Mouse (Mus musculus) midbrain, embryonic 10.5 days (tissue): ENCODE data around the gene Mmgt2. TPM values are rescaled to one million over a fixed set of nuclear protein-coding genes. Genes with fewer than 3 reads are reported as not detected.

Experiments
- DNase-seq: peaks from one replicate; pipeline ENCODE4 v3.0.0-alpha.2; 2017; ENCODE audit warnings: low spot score
- H3K27ac ChIP-seq: fragments of 300-500 bp; sonication (generic); replicated peaks from 2 replicates; pipeline ENCODE4 v1.5.1; 2016; ENCODE audit warnings: mild to moderate bottlenecking
- H3K27me3 ChIP-seq: fragments of 300-500 bp; sonication (generic); 2 replicates; pipeline ENCODE4 v1.6.1; 2016; ENCODE audit warnings: low read depth, mild to moderate bottlenecking; ENCODE audit not compliant: poor library complexity, severe bottlenecking
- H3K36me3 ChIP-seq: fragments of 300-500 bp; sonication (generic); 2 replicates; pipeline ENCODE4 v1.6.1; 2016; ENCODE audit warnings: mild to moderate bottlenecking, moderate library complexity
- H3K4me1 ChIP-seq: fragments of 300-500 bp; sonication (generic); 2 replicates; pipeline ENCODE4 v1.6.1; 2016
- H3K4me3 ChIP-seq: fragments of 300-500 bp; sonication (generic); 2 replicates; pipeline ENCODE4 v1.5.1; 2016; ENCODE audit warnings: mild to moderate bottlenecking, moderate library complexity
- H3K9me3 ChIP-seq: fragments of 300-500 bp; sonication (generic); replicated peaks from 2 replicates; pipeline ENCODE4 v1.6.1; 2016; ENCODE audit warnings: mild to moderate bottlenecking
- WGBS: fragments of 180-500 bp; shearing (Covaris S2); methylation state at CpG from one replicate; pipeline ENCODE4 v1.1.7; 2016; 5-methylcytosine and 5-hydroxymethylcytosine counted together
- polyA plus RNA-seq: library from polyadenylated mRNA; unstranded; fragments of >200 nt; fragmentation: Nextera tagmentation; extraction: Ambion mirVana; gene quantifications from 2 replicates; pipeline ENCODE4 v1.2.1, GENCODE M21; 2016

Mmgt2 gene
- polyA plus RNA-seq, 1 experiment from 2014 or later: 38.7 TPM

DNA sequence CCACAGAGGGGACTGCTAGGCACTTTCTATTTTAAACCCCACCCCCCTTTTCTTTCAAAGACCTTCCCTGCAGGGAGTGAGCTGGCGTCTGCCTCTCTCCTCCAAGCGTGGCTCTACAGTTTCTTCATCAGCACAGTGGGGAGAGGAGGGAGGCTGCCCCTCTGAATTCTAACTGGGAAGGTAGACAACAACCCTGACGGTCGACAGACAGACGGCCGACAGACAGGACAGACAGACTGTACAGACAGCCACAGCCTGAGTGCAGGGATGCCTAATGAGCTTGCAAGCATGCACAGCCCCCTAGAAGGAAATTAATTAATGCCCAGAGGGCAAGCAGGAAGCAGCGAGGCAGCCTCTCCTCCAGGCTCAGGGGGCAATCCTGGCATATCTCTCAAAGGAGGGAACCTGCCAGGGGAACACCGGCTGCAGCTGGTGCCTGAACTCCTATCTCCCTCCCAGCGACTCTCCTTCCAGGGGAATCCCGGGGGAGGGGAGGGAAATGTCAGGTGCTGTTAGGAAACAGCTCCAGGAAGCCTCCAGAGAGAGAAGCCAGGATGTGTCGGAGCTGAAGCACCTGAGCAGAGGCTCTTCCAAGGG lies 18.1 kb upstream of the Mmgt2 start:
- Histone ChIP-seq H3K4me3 (peak overlapping the region; percentile 45), H3K4me1 (peaks cover 46% of the 10 kb centered on the region), H3K27me3 (no peaks in the 10 kb centered on the region), H3K36me3 (0 out of 2 replicates have a peak, but pooled peaks cover 8% of the 10 kb centered on the region), H3K9me3 (no peaks in the 10 kb centered on the region), H3K27ac (peak overlapping the region; percentile 85)
- peak; percentile 38 for DNase-seq
- WGBS: 4% methylated on average over 11 of the region's 11 CpGs

DNA sequence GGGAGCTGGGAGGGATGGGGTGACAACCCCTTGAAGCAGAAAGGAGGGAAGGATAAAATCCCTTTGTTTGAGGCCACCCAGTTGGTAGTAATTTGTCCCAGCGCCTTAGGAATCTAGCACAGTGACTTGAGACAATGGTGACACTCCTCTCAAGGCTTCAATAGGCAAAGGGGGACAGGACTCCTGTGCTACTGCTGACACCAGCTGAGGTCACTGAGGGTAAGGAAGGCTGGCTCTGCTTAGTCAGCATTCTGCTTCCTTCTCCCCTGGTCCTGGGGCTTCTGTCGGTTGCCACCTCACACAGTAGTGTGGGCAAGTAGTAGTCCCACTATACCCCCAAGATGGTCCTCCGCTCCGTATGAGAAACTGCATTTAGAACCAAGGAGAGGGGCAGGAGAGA lies 17.3 kb upstream of the Mmgt2 start:
- WGBS: 23% methylated on average over 4 of the region's 4 CpGs
- Histone ChIP-seq H3K36me3 (0 out of 2 replicates have a peak, but pooled peaks cover 8% of the 10 kb centered on the region), H3K4me1 (peaks cover 48% of the 10 kb centered on the region), H3K9me3 (no peaks in the 10 kb centered on the region), H3K4me3 (0 out of 2 replicates have a peak overlapping the region, but pooled peaks have one; percentile 45), H3K27ac (peak overlapping the region; percentile 85), H3K27me3 (no peaks in the 10 kb centered on the region)
- no peak for DNase-seq

DNA sequence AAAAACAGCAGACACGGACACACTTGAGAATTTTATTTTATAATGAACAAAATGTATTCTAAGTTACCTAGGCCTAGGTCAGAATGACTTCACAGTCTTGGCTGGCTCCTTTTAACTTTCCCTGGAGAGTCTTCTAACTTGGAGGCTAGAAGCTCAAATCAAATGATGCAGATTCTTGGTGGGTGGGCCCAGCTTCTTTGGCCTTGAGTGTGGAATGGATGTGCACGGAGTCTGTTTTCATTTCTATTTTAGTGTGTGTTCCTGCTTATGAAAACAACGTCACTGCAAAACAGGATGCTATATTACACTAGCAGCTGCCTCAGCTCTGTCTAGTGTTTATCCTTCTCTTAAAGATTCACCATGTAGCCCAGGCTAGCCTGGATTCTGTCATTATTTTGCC lies 13.1 kb upstream of the Mmgt2 start:
- H3K27ac ChIP-seq: no peak overlapping the region
- H3K27me3 ChIP-seq: no peaks in the 10 kb centered on the region
- H3K36me3 ChIP-seq: no peaks in the 10 kb centered on the region
- H3K4me3 ChIP-seq: no peak overlapping the region
- DNase-seq: no peak
- H3K4me1 ChIP-seq: peaks cover 52% of the 10 kb centered on the region
- WGBS: 85% methylated on average over 3 of the region's 3 CpGs
- no peaks in the 10 kb centered on the region for H3K9me3 ChIP-seq

DNA sequence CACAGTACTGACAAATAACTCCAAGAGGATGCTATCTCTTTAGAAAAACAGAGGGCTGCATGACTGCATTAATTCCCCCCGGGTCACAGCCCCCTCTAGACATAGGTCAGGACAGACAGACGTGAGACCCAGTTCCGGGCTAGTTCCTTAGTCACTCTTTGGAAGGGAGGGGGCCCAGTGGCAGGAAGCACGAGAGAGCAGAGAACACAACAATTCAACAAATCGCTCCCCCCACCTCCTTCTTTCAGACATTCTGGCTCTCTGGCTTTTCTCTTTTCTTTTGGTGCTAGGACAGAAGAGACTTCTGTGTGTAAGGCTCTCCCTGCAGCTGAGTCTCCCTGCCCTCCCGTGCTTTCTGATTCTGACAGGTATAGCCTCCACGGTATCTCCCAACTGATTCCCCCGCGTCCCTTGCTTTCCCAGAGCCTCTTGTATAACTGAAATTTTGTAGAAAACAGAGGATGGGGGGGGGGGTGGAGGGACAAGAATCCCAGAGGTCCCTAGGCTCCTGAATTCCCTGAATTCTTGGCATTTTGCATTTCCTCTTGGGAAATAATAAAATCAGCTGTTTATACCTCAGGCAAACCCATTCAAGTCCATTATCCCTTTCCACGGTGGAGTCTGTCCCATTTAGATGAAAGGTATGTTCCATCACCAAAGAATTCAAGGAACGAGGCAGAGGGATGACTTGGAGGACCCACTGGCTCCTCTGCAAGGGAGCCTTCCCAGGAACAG lies 12.2 kb upstream of the Mmgt2 start:
- Histone ChIP-seq H3K4me1 (peaks cover 43% of the 10 kb centered on the region), H3K9me3 (no peaks in the 10 kb centered on the region), H3K27me3 (no peaks in the 10 kb centered on the region), H3K36me3 (no peaks in the 10 kb centered on the region), H3K4me3 (no peak overlapping the region), H3K27ac (no peak overlapping the region)
- no peak for DNase-seq
- whole genome bisulfite sequencing: 66% methylated on average over 11 of the region's 11 CpGs

DNA sequence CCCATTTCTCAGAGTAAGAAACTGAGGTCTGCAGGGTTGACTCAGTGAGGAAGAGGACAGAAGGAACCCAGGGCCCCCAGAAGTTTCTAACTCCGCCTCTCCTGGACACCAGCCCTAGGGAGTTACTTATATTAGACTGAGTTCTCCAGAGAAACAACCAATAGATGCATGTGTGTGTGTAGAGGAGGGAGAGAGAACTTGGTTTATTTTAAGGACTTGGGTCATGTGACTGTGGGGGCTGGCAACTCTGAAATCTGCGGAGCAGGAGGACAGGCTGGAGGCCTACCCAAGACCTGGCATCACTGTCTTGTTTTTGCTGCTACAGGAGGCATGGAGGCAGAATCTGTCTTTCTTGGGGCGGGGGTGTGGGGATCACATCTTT lies 11.6 kb upstream of the Mmgt2 start:
- no peak overlapping the region for H3K27ac ChIP-seq
- H3K4me1 ChIP-seq: peaks cover 38% of the 10 kb centered on the region
- no peak for DNase-seq
- no peak overlapping the region for H3K4me3 ChIP-seq
- H3K36me3 ChIP-seq: no peaks in the 10 kb centered on the region
- WGBS: 88% methylated on average over 3 of the region's 3 CpGs
- no peaks in the 10 kb centered on the region for H3K27me3 ChIP-seq
- H3K9me3 ChIP-seq: no peaks in the 10 kb centered on the region

DNA sequence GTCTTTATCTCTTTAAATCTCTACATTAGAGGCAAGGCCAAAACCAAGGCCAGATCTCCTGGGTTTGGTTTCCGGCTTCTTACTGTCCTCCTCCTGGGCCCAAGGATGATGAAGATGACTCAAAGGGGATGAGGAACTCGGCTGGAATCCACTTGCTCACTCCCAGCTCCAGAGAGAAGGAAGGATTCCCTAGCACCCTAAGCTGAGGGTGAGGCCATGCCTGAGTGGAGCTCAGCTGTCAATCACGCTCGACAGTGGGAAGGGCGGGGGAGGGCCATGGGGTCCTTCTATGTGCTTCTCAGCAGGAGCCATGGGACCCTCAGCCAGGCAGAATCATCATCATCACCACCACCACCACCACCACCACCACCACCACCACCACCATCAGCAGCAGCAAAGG lies 11.1 kb upstream of the Mmgt2 start:
- Histone ChIP-seq H3K36me3 (no peaks in the 10 kb centered on the region), H3K9me3 (no peaks in the 10 kb centered on the region), H3K4me1 (peaks cover 37% of the 10 kb centered on the region), H3K27ac (no peak overlapping the region), H3K27me3 (no peaks in the 10 kb centered on the region), H3K4me3 (no peak overlapping the region)
- 83% methylated on average over 5 of the region's 5 CpGs for WGBS
- DNase-seq: no peak

DNA sequence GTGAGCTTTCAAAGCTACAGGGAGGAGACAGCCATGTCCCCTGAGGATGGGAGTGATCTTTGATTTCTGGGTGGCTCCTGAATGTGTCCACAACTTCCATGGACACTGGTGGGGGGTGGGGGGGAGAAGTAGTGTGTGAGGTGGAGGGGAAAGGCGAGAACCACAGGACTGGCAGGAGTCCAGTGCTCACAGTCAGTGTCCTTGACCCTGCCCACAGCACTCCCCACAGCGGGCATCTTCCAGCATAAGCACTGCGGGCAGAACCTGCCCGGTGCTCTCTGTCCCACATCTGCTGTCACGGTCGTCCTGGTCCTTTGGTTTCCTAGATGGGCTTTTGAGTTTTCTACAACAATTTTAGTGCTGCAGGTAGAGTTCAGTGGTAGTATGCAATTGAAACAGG lies 10.7 kb upstream of the Mmgt2 start:
- no peak overlapping the region for H3K4me3 ChIP-seq
- no peaks in the 10 kb centered on the region for H3K27me3 ChIP-seq
- no peaks in the 10 kb centered on the region for H3K36me3 ChIP-seq
- H3K27ac ChIP-seq: no peak overlapping the region
- 80% methylated on average over 6 of the region's 6 CpGs for WGBS
- H3K9me3 ChIP-seq: no peaks in the 10 kb centered on the region
- DNase-seq: no peak
- peaks cover 41% of the 10 kb centered on the region for H3K4me1 ChIP-seq

DNA sequence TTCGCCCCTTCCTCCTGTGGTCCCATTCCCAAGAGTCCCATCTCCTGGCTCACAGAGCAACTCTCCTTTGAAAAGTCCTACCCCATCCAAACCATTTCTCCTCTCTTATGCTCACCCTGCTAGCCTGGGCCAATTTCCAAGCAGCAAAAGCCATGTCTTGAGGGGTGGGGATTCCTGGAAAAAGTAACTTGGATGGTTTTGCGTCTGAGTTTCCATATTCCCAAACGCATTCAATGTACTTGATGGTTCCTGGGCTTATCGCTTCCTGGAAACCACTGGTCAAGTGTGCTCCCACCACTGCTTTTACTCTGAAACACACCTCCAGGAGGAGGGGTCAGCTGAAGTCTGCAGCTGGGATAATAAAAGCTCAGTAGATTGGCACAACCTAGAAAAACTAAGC lies 10.1 kb upstream of the Mmgt2 start:
- Histone ChIP-seq H3K36me3 (no peaks in the 10 kb centered on the region), H3K27ac (no peak overlapping the region), H3K27me3 (no peaks in the 10 kb centered on the region), H3K9me3 (no peaks in the 10 kb centered on the region), H3K4me3 (no peak overlapping the region), H3K4me1 (peaks cover 46% of the 10 kb centered on the region)
- WGBS: 89% methylated on average over 4 of the region's 4 CpGs
- no peak for DNase-seq

DNA sequence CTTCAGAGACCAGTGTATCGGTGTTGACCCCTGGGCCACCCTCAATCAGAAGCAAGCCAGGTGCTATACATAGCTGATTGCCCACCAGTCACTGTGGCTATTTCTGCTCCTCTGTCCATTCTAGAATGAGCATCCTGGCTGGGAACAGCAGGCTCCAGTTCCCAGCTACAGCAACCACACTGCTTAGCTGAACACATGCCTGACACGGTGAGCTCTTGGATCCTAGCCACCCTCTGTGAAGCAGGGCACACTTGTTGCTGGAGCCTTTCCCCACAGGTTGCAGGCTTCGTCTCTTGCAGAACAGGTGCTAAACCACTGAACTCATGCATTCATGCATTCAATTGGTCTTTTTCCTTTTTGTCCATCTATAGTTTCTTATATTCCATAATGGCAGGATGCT lies 8.1 kb upstream of the Mmgt2 start:
- no peak overlapping the region for H3K27ac ChIP-seq
- peaks cover 11% of the 10 kb centered on the region; the same call in 1 of the 2 replicates for H3K36me3 ChIP-seq
- no peaks in the 10 kb centered on the region for H3K27me3 ChIP-seq
- WGBS: 89% methylated on average over 3 of the region's 3 CpGs
- DNase-seq: no peak
- no peak overlapping the region for H3K4me3 ChIP-seq
- H3K4me1 ChIP-seq: peaks cover 64% of the 10 kb centered on the region
- no peaks in the 10 kb centered on the region for H3K9me3 ChIP-seq

DNA sequence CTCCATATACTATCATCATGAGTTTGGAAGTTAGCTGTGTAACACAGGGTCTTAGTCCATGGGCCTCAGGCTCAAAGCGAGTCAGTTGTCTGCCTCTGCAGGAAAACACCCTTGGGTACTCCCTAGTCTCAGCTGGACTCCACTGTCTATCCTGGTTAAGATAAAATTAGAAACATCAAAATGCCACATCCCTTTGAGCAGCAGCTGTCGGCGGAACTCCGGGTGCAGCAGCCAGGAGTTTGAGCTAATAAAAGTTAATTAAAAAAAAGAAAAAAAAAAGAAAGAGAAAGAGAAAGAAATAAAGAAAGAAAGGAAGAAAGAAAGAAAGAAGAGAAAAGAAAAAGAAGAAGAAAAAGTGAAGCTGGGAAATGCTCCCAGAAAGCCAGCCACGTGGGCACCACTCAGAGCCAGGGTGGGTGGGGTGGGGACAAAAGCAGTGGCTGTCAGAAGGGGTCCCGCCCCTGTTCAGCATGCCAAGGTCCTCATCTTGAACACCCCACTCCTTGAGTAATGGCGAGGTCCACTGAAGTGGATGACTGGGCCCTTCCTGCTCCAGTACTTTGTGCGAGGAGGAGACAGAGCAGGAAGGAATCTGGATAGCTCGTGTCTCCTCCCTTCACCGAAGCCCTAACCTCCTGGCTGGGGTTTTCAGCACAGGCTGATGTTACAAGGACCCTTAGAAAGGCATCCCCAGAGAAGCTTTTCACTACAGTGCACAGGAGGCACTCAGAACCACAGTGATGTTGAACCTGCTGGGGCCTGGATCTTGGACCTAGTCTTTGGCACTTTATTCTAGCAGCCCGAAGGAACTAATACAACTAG lies 6.2 kb upstream of the Mmgt2 start:
- WGBS: 73% methylated on average over 11 of the region's 11 CpGs
- Histone ChIP-seq H3K27me3 (0 out of 2 replicates have a peak, but pooled peaks cover 3% of the 10 kb centered on the region), H3K4me3 (no peak overlapping the region), H3K36me3 (peaks cover 11% of the 10 kb centered on the region; the same call in 1 of the 2 replicates), H3K4me1 (peaks cover 73% of the 10 kb centered on the region), H3K9me3 (no peaks in the 10 kb centered on the region), H3K27ac (no peak overlapping the region; the same call in 1 of the 2 replicates)
- DNase-seq: no peak

DNA sequence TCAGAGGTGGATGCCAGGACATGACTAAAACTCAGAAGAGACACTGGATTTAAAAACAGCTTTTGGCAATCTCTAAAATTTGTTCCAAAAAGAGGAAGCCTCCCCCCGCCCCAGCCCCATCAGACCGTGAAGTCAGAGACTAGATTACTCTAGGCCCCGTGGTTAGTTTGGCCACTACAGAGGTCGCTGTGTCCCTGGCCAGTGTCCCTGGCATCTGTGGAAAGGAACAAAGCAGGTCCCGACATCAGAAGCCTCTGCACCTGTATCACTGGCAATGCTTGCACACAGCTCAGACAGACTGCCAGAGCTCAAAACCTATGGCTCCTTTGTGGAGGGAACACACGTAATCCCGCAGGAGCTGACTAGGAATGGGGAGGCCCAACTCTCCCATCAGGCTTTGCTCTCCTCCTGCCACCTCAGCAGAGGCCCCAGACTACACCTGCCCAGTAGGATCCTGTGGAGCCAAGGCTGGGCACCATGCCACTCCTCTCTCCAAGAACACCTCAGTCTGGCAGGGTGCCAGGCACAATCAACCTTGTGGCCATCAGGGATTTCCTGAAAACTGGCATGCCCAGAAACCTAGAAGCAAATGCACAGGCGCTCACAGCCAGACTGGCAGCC lies 5.3 kb upstream of the Mmgt2 start:
- 0 out of 2 replicates have a peak, but pooled peaks cover 3% of the 10 kb centered on the region for H3K27me3 ChIP-seq
- H3K4me3 ChIP-seq: no peak overlapping the region
- H3K4me1 ChIP-seq: peaks cover 74% of the 10 kb centered on the region
- H3K27ac ChIP-seq: no peak overlapping the region
- H3K36me3 ChIP-seq: peaks cover 11% of the 10 kb centered on the region; the same call in 1 of the 2 replicates
- WGBS: 81% methylated on average over 8 of the region's 8 CpGs
- no peaks in the 10 kb centered on the region for H3K9me3 ChIP-seq
- DNase-seq: no peak

DNA sequence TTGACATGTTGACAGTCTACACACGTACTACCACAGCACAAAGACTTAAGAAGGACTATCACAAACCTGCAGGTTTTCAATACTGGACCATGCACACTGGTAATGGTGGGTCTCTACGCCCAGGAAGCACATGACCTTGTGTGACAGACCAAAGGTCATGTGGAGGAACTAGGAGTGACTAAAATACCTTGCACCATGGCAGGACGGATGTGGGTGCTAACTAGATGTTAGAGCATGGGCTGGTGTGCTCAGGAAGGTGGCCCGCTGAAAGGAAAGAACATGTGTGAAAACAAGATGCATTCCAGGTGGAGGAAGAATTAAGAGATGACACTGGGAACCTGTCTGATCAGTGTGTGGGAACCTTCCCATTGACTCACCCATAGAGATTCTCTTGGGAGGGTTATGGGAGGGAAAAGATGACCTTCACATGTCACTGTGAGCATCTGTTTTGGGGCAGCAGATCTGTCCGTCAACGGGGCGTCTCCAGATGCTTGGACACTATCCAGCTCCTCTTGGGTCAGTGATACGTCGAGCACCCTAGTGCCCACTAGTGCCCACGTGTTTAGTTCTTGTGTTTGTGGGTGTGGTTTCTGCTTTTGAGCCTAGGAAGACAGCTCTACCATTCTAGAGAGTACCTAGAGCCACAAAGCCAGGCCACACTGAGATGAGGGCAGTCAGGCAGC lies 4.6 kb upstream of the Mmgt2 start:
- H3K4me3 ChIP-seq: no peak overlapping the region
- 92% methylated on average over 10 of the region's 10 CpGs for WGBS
- peaks cover 11% of the 10 kb centered on the region; the same call in 1 of the 2 replicates for H3K36me3 ChIP-seq
- H3K4me1 ChIP-seq: peaks cover 73% of the 10 kb centered on the region
- no peak for DNase-seq
- H3K9me3 ChIP-seq: no peaks in the 10 kb centered on the region
- H3K27me3 ChIP-seq: 0 out of 2 replicates have a peak, but pooled peaks cover 3% of the 10 kb centered on the region
- H3K27ac ChIP-seq: no peak overlapping the region
